Mouse (Mus musculus): ENCODE results near the gene Gsn.

DNA sequence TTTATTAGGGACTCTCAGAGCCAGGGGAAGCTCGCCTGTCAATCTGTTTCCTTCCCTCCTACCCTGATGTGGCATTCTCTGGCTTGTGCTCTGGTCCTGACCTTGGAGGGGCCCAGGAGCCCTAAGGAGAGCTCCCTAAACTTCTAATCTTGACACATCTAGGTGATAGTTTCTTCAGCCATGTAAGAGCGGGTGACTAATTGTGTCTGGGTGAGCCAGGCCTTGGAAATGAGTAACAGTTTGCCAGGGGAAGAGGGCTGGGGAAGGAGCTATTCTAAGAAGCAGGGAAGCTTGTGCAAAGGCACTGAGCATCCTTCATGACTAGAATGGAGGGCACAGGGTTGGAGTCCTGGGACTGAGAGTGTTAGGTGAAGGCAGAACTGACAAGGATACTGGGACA, 1.7 kb downstream of the Gsn start:
- TF ChIP-seq CTCF (IDR thresholded peaks at IDR 0.05; ENCODE audit: low read depth) (no peak), EP300 (IDR thresholded peaks at IDR 0.05; ENCODE audit: low read depth) (no peak)

Data from heart, postnatal 0 days (tissue).